10 mouse cellular contexts compared by ENCODE assay signal in the genomic region with DNA sequence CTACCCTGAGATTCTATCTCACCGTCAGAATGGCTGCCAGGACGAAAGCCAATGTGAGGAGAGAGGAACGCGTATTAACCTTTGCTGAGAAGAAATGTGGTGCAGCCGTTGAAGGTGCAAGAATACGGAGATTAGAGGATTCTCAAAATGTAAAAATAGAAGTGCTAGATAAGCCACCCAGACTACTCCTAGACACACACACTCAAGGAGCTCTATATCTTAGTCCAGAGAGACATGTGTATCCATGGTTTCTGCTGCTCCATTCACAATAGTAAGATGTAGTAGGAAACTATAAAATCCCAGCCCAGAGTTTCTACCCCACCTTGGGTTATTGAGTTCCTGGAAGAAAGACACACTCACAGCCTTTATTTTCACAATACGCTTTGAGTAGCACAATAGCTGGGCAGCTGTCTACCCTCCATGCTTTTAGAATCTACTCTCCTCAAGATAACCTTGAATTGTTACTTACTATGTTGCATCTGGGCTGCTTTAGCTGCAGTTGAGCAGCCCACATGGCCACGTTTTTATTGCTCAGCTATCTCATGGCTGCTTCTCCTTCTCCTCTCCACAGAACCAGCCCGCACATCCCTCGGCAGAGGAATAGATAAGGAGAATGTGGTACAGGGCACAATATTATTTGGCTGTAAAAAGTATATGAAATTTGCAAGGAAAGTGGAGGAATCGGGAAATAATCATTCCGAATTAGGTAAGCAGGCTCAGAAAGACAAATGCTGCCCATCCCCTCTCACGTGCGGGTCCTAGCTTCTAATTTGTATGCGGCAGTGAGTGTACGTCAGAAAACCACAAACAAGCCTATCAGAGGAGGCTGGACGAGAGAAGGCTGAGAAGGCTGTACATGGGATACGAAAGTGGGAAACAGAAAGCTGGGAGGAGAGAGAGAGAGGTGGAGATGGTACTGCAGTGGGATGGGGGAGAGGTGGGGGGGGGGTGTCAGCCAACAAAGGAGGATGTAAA.
DNase-seq lines count a peak whose midpoint lies in the region; ATAC-seq and TF ChIP-seq lines count a peak whose summit lies in the region.
"Had no signal": no experiment of that assay in that cellular context is flagged by ENCODE, and none has a peak within 500 bp of the region (broad histone marks: within the 10 kb centered on the region; RNA-seq: fewer than 3 reads in every experiment).

No protein-coding gene starts in this region.

- no peaks in the 10 kb centered on the region for H3K9me3 ChIP-seq in forebrain, embryonic 12.5 days
- H3K9me3 ChIP-seq in forebrain, embryonic 11.5 days (ENCODE audit: control insufficient read depth, low read length): no peaks in the 10 kb centered on the region
- no peaks in the 10 kb centered on the region for H3K9me3 ChIP-seq in liver, embryonic 12.5 days (replicated peaks)
- no peaks in the 10 kb centered on the region for H3K9me3 ChIP-seq in neural tube, embryonic 14.5 days (ENCODE audit: control insufficient read depth, low read length)

- no peak overlapping the region for H3K27ac ChIP-seq in forebrain, embryonic 12.5 days
- H3K27ac ChIP-seq in forebrain, embryonic 11.5 days (ENCODE audit: low read depth, low read length): no peak overlapping the region
- no peak overlapping the region for H3K27ac ChIP-seq in liver, embryonic 12.5 days
- H3K27ac ChIP-seq in neural tube, embryonic 14.5 days (ENCODE audit: low read depth, low read length): no peak overlapping the region
- no peak overlapping the region for H3K27ac ChIP-seq in kidney, adult 2 months (ENCODE audit: insufficient read depth, low read depth, low read length)

- no peaks in the 10 kb centered on the region for H3K36me3 ChIP-seq in forebrain, embryonic 12.5 days (replicated peaks)
- H3K36me3 ChIP-seq in forebrain, embryonic 11.5 days (ENCODE audit: control insufficient read depth, insufficient read depth, low read length): no peaks in the 10 kb centered on the region
- no peaks in the 10 kb centered on the region for H3K36me3 ChIP-seq in liver, embryonic 12.5 days
- H3K36me3 ChIP-seq in neural tube, embryonic 14.5 days (ENCODE audit: control insufficient read depth, insufficient read depth, low read length): no peaks in the 10 kb centered on the region
- H3K36me3 ChIP-seq in kidney, adult 2 months (ENCODE audit: control insufficient read depth, insufficient read depth, low read length): no peaks in the 10 kb centered on the region

- H3K27me3 ChIP-seq in forebrain, embryonic 12.5 days: peaks cover 25% of the 10 kb centered on the region
- H3K27me3 ChIP-seq in forebrain, embryonic 11.5 days (ENCODE audit: control insufficient read depth, insufficient read depth, low read length): peaks cover 13% of the 10 kb centered on the region; the same call in 1 of the 2 replicates
- no peaks in the 10 kb centered on the region for H3K27me3 ChIP-seq in liver, embryonic 12.5 days (replicated peaks)
- H3K27me3 ChIP-seq in neural tube, embryonic 14.5 days (ENCODE audit: control insufficient read depth, insufficient read depth, low read length): no peaks in the 10 kb centered on the region
- no peaks in the 10 kb centered on the region for H3K27me3 ChIP-seq in kidney, adult 2 months (replicated peaks; ENCODE audit: control insufficient read depth, insufficient read depth, low read length)

- no peak for DNase-seq in forebrain, embryonic 11.5 days (ENCODE audit: low spot score)
- no peak for DNase-seq in liver
- DNase-seq in layer of hippocampus, postnatal 10 days (ENCODE audit: low spot score in 2 of 2): peak; percentile 21 to 33
- DNase-seq in kidney, adult 2 months: no peak
- DNase-seq in thymus, postnatal 25 days: no peak
- DNase-seq: embryo, embryonic 11 days had no signal

- H3K4me2 ChIP-seq in forebrain, embryonic 12.5 days: peak overlapping the region; percentile 15; the same call in 1 of the 2 replicates
- no peak overlapping the region for H3K4me2 ChIP-seq in forebrain, embryonic 11.5 days (ENCODE audit: low read depth, low read length, severe bottlenecking)
- peak overlapping the region; percentile 55 for H3K4me2 ChIP-seq in liver, embryonic 12.5 days
- peak overlapping the region; percentile 11; the same call in 1 of the 2 replicates for H3K4me2 ChIP-seq in neural tube, embryonic 14.5 days (ENCODE audit: low read depth, low read length)

- TF ChIP-seq POLR2A in kidney, adult 2 months (IDR thresholded peaks at IDR 0.05; ENCODE audit: low read depth, low read length): no peak

- H3K9ac ChIP-seq in forebrain, embryonic 12.5 days: no peak overlapping the region
- H3K9ac ChIP-seq in forebrain, embryonic 11.5 days (ENCODE audit: low read length): no peak overlapping the region
- H3K9ac ChIP-seq in liver, embryonic 12.5 days: no peak overlapping the region
- no peak overlapping the region for H3K9ac ChIP-seq in neural tube, embryonic 14.5 days (replicated peaks; ENCODE audit: low read depth, low read length)

- no peak for TF ChIP-seq CTCF in kidney, adult 2 months (conservative IDR thresholded peaks at IDR 0.05; ENCODE audit: insufficient read depth, insufficient read length, low read depth, low read length)

- H3K4me3 ChIP-seq in forebrain, embryonic 12.5 days (replicated peaks): no peak overlapping the region
- no peak overlapping the region for H3K4me3 ChIP-seq in forebrain, embryonic 11.5 days (ENCODE audit: low read depth, low read length)
- peak overlapping the region; percentile 25 for H3K4me3 ChIP-seq in liver, embryonic 12.5 days
- no peak overlapping the region for H3K4me3 ChIP-seq in neural tube, embryonic 14.5 days (ENCODE audit: low read depth, low read length)
- no peak overlapping the region for H3K4me3 ChIP-seq in kidney, adult 2 months (ENCODE audit: insufficient read depth, low read depth, low read length)

- 72% methylated on average over 18 of the region's 18 CpGs for whole genome bisulfite sequencing in forebrain, embryonic 12.5 days
- 82% methylated on average over 18 of the region's 18 CpGs for WGBS in forebrain, embryonic 11.5 days
- WGBS in liver, embryonic 12.5 days (ENCODE audit: insufficient replicate concordance): 24% methylated on average over 18 of the region's 18 CpGs
- WGBS in neural tube, embryonic 14.5 days: 67% methylated on average over 18 of the region's 18 CpGs
- 79% methylated on average over 18 of the region's 18 CpGs for WGBS in kidney, adult 2 months

- peaks cover 3% of the 10 kb centered on the region; the same call in 1 of the 2 replicates for H3K4me1 ChIP-seq in forebrain, embryonic 12.5 days
- H3K4me1 ChIP-seq in forebrain, embryonic 11.5 days (replicated peaks; ENCODE audit: control insufficient read depth, insufficient read depth, low read length): peaks cover 2% of the 10 kb centered on the region; the same call in 1 of the 2 replicates
- H3K4me1 ChIP-seq in liver, embryonic 12.5 days: peaks cover 27% of the 10 kb centered on the region
- no peaks in the 10 kb centered on the region for H3K4me1 ChIP-seq in neural tube, embryonic 14.5 days (ENCODE audit: control insufficient read depth, insufficient read depth, low read length)
- H3K4me1 ChIP-seq in kidney, adult 2 months (ENCODE audit: control insufficient read depth, insufficient read depth, low read length): no peaks in the 10 kb centered on the region

- ATAC-seq in forebrain, embryonic 12.5 days (ENCODE audit: low FRiP score): peak; percentile 61; the same call in 1 of the 2 replicates
- no peak; the same call in 1 of the 2 replicates for ATAC-seq in forebrain, embryonic 11.5 days (replicated peaks; ENCODE audit: low FRiP score)
- peak; percentile 62 for ATAC-seq in liver, embryonic 12.5 days
- ATAC-seq in neural tube, embryonic 14.5 days (ENCODE audit: low read depth): peak; percentile 82
- ATAC-seq: lung, postnatal 0 days had no signal

Comparison
In these comparisons a context has a peak if more than half of its experiments do, and no peak if none do; other contexts are left out.
1. DNase-seq: peak in layer of hippocampus, postnatal 10 days (2 of 2); none in forebrain, embryonic 11.5 days (single experiment), liver (single experiment), kidney, adult 2 months (single experiment) and thymus, postnatal 25 days (single experiment).